Mouse (Mus musculus): ENCODE data around the gene Tmcc3.
"Not testable (repeated sequence)": the region's sequence is repeated elsewhere in the genome, so short reads cannot be mapped to it uniquely, and the experiment has no call there.

The Tmcc3 gene

GRCm38 (mm10) chr10:94588976-94589375 lies 277.2 kb downstream of the Tmcc3 start:
- no peak for DNase-seq

GRCm38 (mm10) chr10:94595705-94596104 lies 284.0 kb downstream of the Tmcc3 start:
- peak; percentile 57 to 74 for DNase-seq

GRCm38 (mm10) chr10:94599846-94600245 lies 288.1 kb downstream of the Tmcc3 start:
- not testable (repeated sequence) for DNase-seq

- DNase-seq, result no peak
These were observed 289.3 kb downstream of the Tmcc3 start for GRCm38 (mm10) chr10:94601034-94601433.

- DNase-seq, result no peak
These were observed 293.7 kb downstream of the Tmcc3 start for GRCm38 (mm10) chr10:94605491-94605890.

GRCm38 (mm10) chr10:94609309-94609777 lies 297.6 kb downstream of the Tmcc3 start:
- peak; percentile 87 to 92 for DNase-seq

GRCm38 (mm10) chr10:94611228-94611968 lies 299.6 kb downstream of the Tmcc3 start:
- peak; percentile 85 to 86 for DNase-seq

GRCm38 (mm10) chr10:94611969-94612440 lies 300.3 kb downstream of the Tmcc3 start:
- peak; percentile 90 to 96 for DNase-seq

- DNase-seq, result no peak
These were observed 307.8 kb downstream of the Tmcc3 start for GRCm38 (mm10) chr10:94619586-94619985.

GRCm38 (mm10) chr10:94620561-94620960 lies 308.8 kb downstream of the Tmcc3 start:
- DNase-seq, result peak in 1 of 2 experiments; percentile 21

- DNase-seq, result peak; percentile 81 to 89
These were observed 309.9 kb downstream of the Tmcc3 start for GRCm38 (mm10) chr10:94621420-94622225.

- no peak for DNase-seq
These were observed 310.5 kb downstream of the Tmcc3 start for GRCm38 (mm10) chr10:94622281-94622680.

- no peak for DNase-seq
These were observed 311.1 kb downstream of the Tmcc3 start for GRCm38 (mm10) chr10:94622828-94623227.

- DNase-seq, result peak; percentile 96 to 98
These were observed 311.9 kb downstream of the Tmcc3 start for GRCm38 (mm10) chr10:94623617-94624016.

- no peak for DNase-seq
These were observed 313.3 kb downstream of the Tmcc3 start for GRCm38 (mm10) chr10:94625036-94625435.

- no peak for DNase-seq
These were observed 313.9 kb downstream of the Tmcc3 start for GRCm38 (mm10) chr10:94625606-94626005.

- no peak for DNase-seq
These were observed 319.1 kb downstream of the Tmcc3 start for GRCm38 (mm10) chr10:94630771-94631280.

- no peak for DNase-seq
These were observed 319.9 kb downstream of the Tmcc3 start for GRCm38 (mm10) chr10:94631541-94632113.

- DNase-seq, result no peak
These were observed 320.5 kb downstream of the Tmcc3 start for GRCm38 (mm10) chr10:94632245-94632644.

GRCm38 (mm10) chr10:94638599-94638998 lies 326.9 kb downstream of the Tmcc3 start:
- DNase-seq, result no peak

GRCm38 (mm10) chr10:94639281-94639680 lies 327.5 kb downstream of the Tmcc3 start:
- no peak for DNase-seq

GRCm38 (mm10) chr10:94640067-94640466 lies 328.3 kb downstream of the Tmcc3 start:
- DNase-seq, result no peak
